Mouse (Mus musculus) stomach, postnatal 0 days (tissue): ENCODE measurements around the gene Sh3pxd2a.

Experiments used
- CTCF ChIP-seq: IDR thresholded peaks from 2 replicates; pipeline ENCODE4 v1.5.1; 2016; ENCODE audit warnings: antibody characterized with exemption, low read depth, mild to moderate bottlenecking, moderate library complexity
- EP300 ChIP-seq: optimal IDR thresholded peaks from 2 replicates; pipeline ENCODE3; 2016; ENCODE audit warnings: antibody characterized with exemption

GRCm38 (mm10) chr19:47453352-47453751, 10.8 kb downstream of the Sh3pxd2a start:
- no peak for TF ChIP-seq EP300
- no peak for TF ChIP-seq CTCF
